Mouse (Mus musculus) heart, adult 2 months (tissue): ENCODE data around the gene 3100002H09Rik.

ENCODE experiments used
- EP300 ChIP-seq: fragments of 200-500 bp; IDR thresholded peaks from 2 replicates; pipeline ENCODE4 v1.6.1; 2011; ENCODE audit warnings: low read depth, low read length, control low read depth; ENCODE audit not compliant: insufficient read depth
- POLR2A ChIP-seq: fragments of 200-500 bp; IDR thresholded peaks from 2 replicates; pipeline ENCODE4 v1.6.1; 2011; ENCODE audit warnings: mild to moderate bottlenecking, low read depth, low read length, control low read depth; ENCODE audit not compliant: insufficient read depth

GRCm38 (mm10) chr4:124626836-124627235 is 16.2 kb upstream of the 3100002H09Rik start:
- TF ChIP-seq POLR2A (no peak), EP300 (no peak)
